In genomic region chr7:17076542-17076941, GRCm38 (mm10) we compare ENCODE assay signal across 16 mouse cellular contexts. TPM values are rescaled to one million over a fixed set of nuclear protein-coding genes. Genes with fewer than 3 reads are reported as not detected.
"Had no signal": no experiment of that assay in that cellular context is flagged by ENCODE, and none has a peak within 500 bp of the region (broad histone marks: within the 10 kb centered on the region; RNA-seq: fewer than 3 reads in every experiment).

No protein-coding gene starts in this region.

- H3K4me1 ChIP-seq: limb, embryonic 12.5 days; lung, embryonic 15.5 days; midbrain, embryonic 13.5 days had no signal

- H3K4me3 ChIP-seq: limb, embryonic 12.5 days; liver, embryonic 13.5 days; lung, embryonic 15.5 days; midbrain, embryonic 13.5 days had no signal

- H3K27me3 ChIP-seq: limb, embryonic 12.5 days; liver, embryonic 13.5 days; lung, embryonic 15.5 days; midbrain, embryonic 13.5 days had no signal

- H3K4me2 ChIP-seq: limb, embryonic 12.5 days; liver, embryonic 13.5 days; lung, embryonic 15.5 days; midbrain, embryonic 13.5 days had no signal

- H3K36me3 ChIP-seq: limb, embryonic 12.5 days; liver, embryonic 13.5 days; lung, embryonic 15.5 days; midbrain, embryonic 13.5 days had no signal

- DNase-seq: kidney, postnatal 36 days; layer of hippocampus, adult 9-11 months; layer of hippocampus, postnatal 36 days; liver; liver, embryonic 13.5 days; liver, postnatal 0 days; lung, postnatal 14 days; right cerebral cortex, adult 18-20 months; right cerebral cortex, postnatal 25 days; thymus, postnatal 36 days had no signal

- H3K9ac ChIP-seq: limb, embryonic 12.5 days; liver, embryonic 13.5 days; liver, postnatal 0 days; lung, embryonic 15.5 days; midbrain, embryonic 13.5 days had no signal

- H3K27ac ChIP-seq: kidney, postnatal 0 days; limb, embryonic 12.5 days; liver, embryonic 13.5 days; lung, embryonic 15.5 days; macrophage; midbrain, embryonic 13.5 days had no signal

- ATAC-seq: liver, postnatal 0 days; midbrain, embryonic 13.5 days had no signal

- H3K9me3 ChIP-seq: liver, embryonic 13.5 days; lung, embryonic 15.5 days had no signal

RNA-seq across cellular contexts. Expression of gene Psg16, which starts 2.7 kb away (rescaled TPM):
- polyA plus RNA-seq: macrophage; small intestine, adult 2 months had no signal

RNA-seq across cellular contexts. Expression of gene Hif3a, which starts 14.3 kb away (rescaled TPM):
- polyA plus RNA-seq: macrophage had no signal
